Mouse (Mus musculus) layer of hippocampus, adult 9-10 months (tissue): ENCODE results near the gene Snrpg.
A peak's percentile ranks its signal among the peaks of the same experiment; 100 is the strongest.
"Not testable (repeated sequence)": the region's sequence is repeated elsewhere in the genome, so short reads cannot be mapped to it uniquely, and the experiment has no call there.

Source experiments
- DNase-seq: peaks from one replicate; pipeline ENCODE4 v3.0.0; 2022; ENCODE audit warnings: low spot score

The Snrpg gene

DNA sequence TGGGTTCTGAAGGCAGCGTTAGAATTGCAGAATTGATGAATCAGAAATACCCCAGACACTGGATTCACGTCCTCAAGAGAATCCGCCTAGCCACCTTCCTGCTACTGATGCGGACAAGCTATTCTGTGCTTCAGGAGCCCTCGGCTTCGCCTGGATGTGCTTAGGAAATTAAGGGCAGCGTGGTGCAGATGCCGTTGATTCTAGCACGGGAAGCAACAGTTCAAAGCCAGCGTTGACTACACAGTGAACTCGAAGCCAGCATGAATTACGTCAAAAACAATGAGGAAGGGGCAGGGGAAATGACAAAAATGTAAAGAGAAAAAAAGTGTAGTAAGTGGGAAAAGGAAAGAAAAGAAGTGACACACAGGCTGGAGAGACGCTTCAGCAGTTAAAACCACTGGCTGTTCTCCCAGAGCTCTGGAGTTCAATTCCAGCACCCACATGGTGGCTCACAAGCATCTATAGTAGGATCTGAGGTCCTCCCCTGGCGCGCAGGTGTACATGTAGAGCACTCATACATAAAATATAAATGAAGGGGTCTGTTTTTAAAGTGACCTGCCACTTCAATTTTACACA lies at the start of gene Snrpg:
Gene Snrpg (plus strand): TSS at position 541 of the 576 bp plus-strand sequence.
- DNase-seq: no peak

DNA sequence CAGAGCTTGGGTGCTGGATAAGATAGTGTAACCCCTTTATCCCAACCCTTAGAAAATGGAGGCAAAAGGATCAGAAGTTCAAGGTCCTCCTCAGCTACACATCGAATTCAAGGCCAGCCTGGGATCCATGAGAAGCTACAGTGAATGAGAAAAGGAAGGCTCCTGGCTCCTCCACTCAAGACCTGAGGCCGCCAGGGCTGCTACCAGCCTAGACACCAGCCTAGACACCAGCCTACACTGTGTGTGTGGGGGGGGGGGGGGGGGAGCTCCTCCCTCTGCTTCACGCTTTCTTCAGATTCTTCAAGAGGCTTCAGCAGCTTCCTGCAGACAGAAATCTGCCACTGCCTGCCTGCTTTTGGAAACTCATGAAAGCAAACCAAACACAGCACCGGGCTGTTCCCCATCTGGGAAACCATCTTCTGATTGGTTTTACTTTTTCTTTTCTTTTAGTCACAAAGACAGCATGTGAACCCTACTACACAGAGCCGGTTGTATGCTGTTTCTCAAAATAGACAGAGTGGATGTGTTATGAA lies 49.0 kb upstream of the Snrpg start:
- DNase-seq: no peak

DNA sequence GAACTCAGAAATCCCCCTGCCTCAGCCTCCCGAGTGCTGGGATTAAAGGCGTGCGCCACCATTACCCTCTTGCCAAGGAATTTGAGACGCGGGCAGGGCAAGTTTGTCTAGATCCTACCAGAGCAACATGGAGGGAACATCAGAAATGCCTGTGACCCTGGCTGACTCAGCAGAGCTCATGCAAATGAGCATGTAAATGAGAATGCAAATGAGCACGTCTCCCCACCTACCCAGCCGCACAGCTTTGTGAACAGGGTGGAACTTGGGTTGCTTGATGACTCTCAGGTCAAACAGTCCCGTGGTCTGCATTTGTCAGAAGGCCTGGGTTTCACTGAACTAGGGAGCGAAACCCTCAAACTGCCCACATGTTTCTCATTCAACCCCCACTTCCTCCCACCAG lies 48.1 kb upstream of the Snrpg start:
- no peak for DNase-seq

DNA sequence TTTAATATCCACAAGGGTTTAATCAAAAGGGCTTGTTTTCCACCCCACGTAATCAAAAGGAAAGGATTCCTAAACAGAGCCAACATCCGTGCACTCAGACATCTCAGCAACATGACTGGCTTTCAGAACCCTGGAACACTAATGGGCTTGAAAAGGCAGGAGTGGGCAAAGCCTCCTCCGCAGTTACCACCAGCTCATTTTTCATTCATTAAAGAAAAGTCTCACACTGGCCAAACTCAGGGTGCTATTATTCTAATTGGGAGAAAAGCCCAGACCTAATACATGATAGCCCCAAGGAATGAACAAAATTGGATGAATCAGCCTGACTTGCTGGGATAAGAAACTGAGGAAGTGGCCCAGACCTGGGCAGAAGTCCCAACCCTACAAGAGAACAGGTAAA lies 46.7 kb upstream of the Snrpg start:
- DNase-seq: no peak

DNA sequence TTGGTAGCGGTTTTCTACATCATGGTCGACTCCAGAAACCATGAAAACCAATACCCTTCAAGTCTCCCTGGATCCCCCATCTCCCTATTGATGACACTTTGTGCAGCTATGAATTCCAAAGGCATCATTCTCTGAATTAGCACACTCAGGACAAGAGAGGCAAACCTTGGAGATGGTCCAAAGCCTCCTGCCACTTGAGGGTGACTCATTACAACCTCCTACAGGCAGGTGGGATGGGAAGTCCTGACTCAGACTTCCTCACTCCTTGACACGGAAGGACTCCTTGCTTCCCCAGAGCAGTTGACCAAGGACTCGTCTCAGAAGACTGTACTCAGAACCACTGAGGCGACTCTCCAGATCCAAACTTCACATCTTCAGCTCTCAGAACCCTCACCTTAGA lies 45.5 kb upstream of the Snrpg start:
- DNase-seq: no peak

DNA sequence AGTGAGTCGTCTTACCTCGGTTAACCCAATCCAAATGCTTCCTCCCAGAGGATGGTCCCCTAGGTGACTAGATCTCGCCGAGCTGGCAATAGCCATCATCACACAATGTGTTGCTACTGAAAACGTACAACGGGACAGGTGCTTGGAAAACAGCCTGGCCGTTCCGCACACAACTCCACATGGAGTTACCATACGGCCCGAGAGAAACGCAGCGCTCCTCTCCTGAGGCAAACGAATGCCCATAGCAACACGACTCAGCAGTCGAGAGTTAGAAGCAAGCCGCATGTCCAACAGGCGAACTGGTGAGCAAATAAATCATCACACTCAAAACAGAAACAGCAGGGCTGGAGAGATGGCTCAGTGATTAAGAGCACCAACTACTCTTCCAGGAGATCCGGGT lies 44.2 kb upstream of the Snrpg start:
- peak; percentile 31 for DNase-seq

DNA sequence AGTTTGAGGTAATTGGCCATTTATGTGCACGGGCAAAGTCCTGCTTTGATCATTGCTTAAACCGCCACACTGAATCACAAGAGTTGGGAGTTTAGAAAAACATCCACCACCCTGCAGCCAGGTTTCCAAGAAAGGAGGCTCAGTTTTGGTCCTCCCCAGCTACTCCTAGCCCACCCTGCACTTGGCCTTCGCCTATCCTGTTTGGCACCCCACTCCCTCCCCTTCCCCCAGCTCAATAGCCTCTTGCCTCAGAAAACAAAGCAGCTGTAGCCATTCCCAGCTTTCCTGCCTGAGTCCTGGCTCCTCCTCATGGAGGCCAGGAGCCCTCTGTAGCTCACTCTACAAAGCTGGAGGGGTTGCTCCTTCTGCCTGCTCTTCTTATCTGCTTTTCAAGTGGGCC lies 42.7 kb upstream of the Snrpg start:
- DNase-seq: no peak

DNA sequence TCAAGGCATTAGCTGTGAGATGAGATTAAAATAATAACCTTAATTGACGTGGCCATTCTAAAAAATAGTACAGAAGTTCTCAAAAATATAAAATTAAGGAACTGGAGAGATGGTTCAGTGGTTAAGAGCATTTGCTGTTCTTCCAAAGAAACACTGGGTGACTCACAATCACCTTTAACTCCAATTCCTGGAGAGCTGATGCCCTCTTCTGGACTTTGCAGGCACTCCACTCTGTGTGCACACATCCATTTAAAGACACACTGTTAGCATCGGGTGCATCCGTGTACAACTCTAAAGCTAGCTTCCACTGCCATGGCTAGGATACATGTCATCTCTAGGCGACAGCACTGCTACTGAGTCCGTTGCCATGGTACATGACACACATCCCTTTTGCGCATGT lies 41.2 kb upstream of the Snrpg start:
- no peak for DNase-seq

DNA sequence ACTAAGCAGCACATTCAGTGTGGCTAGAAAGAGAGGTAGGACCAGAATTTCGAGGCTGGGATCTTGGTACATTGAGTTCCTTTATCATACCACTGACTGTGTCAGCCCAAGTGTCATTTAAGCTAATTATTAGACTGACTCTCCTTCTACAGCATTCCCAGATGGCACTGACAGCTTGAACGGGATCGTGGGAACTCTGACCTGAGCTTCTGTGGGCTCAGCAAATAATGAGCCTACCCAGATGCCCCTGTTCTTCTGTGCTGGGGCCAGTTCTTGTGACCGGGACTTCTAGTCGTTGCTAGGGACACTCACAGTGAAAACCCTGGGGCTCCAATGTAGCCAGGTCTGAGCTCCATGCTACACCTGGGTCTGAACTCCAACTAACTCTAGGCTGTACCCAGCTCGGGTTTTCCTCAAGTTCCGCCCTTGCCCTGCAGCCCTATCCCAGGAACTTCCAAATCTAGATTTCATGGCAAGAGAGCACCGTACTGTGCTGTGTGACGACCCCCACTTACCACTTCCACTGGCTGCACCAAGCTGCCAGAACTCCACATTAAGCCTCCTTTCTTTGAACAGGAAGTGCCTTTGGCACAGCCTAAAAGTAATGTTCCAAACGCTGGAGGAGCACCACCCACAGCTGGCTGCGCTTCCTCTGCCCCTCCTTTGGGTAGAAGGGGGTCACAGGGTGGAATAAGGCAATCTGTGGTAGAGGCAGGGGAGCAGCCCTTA lies 35.8 kb upstream of the Snrpg start:
- DNase-seq: no peak

DNA sequence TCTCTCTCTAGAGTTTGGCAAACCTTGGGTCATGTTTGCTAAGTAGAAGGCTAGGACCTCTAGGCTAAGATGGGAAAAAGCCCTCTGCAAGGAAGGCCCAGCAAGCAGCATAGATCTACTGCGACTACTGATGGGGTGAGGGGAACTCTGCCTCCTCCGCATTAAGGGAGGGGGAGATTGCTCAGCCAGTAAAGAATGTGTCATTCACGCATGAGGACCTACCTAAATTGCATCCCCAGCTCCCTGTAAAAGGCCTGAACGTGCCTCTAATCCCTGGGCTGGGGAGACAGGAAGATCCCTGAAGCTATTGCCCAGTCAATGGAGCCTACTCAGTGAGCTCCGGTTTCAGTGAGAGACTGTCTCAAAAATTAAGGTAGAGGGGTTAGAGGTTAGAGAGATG lies 35.2 kb upstream of the Snrpg start:
- no peak for DNase-seq

DNA sequence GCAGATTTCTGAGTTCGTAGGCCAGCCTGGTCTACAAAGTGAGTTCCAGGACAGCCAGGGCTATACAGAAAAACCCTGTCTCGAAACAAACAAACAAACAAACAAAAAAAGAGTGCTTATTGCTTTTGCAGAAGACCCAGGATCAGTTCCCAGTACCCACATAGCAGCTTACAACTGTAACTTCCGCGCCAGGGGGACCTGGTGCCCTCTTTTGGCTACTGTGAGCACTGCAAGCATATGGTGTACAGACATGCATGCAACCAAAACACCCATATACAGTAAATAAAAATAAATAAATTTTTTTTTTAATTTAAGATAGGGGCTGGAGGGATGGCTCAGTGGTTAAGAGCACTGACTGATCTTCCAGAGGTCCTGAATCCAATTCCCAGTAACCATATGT lies 34.8 kb upstream of the Snrpg start:
- not testable (repeated sequence) for DNase-seq

DNA sequence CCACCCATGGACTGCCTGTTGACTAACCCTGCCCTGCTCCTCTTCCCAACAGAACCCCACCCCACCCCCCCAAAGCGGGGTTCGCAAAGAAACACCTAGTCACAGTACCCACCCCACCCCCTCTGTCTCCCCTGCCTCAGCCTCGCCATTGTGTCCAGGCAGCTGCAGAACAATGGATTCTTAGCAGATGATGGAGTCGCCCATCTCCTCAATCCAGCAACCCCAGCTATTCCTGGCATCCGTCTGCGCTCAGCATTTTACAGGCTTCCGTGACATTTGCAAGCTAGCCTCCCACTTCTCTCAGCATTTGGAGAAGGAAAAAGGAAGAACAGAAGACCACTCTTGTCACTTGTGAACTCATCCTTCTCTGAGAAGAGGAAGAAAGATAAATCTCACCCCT lies 27.4 kb upstream of the Snrpg start:
- DNase-seq: no peak

DNA sequence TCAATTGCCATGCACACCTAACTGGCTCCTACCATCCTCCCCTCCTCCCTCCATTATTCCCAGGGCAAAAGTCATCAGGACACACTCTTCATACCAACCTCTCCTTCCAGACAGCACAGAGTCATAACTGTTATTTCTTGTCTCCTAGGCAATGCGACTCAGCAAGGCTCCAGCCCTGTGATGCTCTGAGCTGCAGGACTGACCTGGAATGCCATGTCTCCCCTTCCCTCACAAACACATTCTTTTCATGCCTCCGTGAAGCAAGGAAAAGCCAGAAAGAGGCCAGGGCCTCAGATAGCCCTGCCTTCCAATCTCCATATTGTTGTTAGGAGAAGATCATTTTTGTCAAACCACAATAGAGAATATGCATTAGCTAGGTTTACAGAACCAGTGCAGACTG lies 25.0 kb upstream of the Snrpg start:
- DNase-seq: no peak

DNA sequence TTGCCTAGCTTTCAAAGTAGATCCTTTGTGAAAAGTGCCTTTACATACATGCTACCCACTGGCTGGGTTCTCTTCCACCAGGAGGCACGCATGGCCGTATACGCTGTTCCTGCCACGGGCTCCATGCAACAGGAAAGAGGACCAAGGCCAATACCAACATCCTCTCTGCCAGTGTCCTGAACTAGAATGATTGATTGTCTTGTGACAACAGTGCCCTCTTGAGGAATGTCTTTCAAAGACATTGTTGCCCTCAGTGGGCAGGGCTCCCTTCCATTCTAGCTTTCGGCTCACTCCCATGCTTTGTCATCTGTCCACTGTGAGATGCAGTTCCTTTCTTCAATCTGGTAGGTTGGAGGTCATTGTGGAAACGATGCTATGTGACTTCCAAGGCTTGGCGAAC lies 21.8 kb upstream of the Snrpg start:
- peak; percentile 56 for DNase-seq

DNA sequence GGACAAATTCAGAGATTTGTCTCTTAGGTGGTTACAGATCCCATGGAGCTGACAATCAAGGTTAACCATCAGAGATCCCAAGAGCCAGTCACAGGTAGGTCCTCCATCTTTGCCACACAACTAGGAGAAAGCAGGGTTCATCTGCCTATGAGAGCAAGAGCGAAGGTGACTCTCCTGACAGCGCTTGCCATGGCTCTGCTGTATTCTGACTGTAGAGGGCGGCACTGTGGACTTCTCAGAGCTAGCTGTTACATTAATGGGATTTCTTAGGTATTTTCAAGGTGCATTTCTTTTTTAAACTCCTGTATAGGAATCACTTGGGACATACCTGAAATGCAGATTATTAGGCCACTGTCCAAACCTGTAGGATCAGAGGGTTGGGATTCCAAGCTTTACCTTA lies 16.2 kb upstream of the Snrpg start:
- no peak for DNase-seq

DNA sequence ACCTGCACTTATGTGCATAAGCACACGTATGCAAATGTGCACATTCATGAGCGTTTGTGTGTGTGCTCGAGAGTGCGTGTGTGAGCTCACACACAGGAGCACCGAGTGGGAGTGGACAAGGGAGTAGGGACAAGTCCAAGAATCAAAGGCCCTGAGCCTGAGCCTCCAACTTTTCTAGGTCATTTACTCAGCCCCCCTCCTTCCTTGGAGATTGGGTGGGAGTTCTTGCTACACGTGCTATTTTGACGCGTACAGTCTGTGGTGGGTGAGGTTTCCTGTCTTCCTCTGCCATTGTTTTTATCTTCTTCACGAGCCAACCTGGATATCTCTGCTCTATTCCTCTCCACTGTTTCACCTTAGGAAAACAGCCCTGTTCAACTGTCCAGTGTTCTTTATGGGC lies 14.1 kb upstream of the Snrpg start:
- DNase-seq: no peak

DNA sequence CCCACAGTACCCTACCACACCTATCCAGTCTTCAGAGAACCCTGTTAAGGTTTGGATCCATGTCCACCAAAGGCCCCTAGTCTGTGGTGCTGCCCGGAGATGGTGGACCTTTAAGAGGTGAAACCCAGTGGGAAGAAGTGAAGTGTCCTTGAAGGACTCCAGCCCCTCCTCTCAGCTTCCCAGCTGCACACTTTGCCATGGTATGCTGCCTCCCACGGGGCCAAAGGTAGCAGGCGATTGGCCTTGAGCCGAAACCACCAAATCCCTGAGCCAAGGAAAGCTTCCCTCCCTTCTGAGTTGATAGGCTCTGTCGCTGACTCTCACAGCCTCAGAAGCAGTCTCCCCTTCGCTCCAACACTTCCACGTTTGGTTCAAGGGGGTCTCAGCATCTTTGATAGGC lies 10.4 kb upstream of the Snrpg start:
- no peak for DNase-seq

DNA sequence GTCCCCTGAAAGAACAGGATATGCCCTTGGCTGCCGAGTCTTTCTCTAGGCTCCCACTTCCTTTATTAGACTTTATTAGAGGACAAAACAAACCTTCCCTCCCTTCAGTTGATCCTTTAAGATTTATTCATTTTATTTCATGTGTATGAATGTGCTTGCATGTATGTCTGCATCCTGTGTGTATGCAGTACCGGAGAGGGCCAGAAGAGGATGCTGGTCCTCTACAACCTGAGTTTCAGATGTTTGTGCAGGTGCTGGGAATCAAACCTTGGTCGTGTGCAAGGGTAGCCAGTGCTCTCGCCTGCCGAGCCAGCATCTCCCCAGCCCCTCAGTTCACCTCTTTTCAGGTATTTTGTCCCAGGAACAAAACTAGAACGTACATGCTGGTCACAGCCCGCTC lies 9.7 kb upstream of the Snrpg start:
- no peak for DNase-seq

DNA sequence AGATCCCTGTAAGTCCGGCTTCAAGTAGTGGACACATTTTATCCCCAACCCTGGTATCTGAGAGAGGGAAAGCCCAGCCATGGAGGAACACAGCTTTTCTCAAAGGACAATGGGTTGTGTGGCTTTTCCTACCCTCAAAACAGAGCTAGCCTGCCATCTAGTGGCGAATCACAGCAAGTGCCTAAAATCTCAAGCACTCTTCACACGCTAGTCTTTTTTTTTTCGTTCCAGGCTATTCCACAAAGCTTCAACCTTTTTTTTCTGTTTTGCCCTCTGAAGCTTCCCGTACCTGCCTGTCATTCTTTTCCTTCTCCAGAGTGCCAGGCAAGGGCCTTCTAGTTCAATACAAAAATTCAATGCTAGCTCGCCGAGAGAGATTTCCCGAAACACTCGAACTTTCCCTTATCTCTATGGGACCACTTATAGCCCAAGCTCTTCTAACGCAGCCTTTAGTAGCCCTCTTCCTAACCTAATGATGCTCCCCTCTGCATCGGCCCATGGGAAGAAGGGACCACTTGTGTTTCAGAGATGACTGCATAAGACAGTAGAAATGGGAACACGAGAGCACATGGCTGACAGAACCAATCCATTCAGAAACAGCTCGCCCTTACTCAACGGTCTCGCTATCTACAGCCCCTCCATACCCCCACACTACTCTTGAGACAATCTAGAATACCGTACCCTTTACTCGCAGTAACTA lies 6.5 kb upstream of the Snrpg start:
- peak; percentile 71 for DNase-seq

DNA sequence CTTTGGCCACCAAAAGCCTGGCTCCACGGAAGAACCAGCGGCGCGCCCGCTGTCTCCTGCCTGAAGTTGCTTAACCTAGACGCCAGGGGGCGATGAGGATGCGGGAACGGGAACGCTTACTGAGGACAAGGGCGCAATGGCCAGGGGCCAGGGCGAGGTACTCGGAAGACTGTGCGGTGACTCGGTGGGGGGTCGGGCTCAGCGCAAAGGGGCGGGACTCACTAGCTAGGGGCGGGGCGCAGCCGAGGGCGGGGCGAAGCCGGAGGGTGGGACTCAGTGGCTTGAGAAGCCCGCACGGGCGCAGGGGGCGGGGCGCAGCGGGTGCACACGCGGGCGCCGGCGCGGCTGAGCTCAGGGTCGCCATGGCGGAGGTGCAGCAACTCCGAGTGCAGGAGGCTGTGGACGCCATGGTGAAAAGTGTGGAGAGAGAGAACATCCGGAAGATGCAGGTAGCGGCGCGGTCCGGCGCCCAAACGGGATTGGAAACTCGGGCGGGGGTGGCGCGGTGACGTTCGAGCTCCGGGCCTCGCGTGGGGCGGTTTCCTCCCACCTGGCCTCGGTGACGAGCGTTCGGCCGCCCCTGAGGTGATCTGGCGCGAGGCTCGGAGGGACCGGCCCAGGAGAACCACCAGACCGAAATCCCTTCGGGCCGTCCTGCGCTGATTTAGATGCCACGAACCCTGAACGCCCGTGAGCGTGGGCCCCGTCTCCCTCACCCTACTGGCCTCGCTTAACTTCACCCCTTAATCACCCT lies 5.6 kb upstream of the Snrpg start, which contains the start of gene Fam136a:
Gene Fam136a (plus strand): TSS at position 276 of the 754 bp plus-strand sequence.
- peak; percentile 71 for DNase-seq

DNA sequence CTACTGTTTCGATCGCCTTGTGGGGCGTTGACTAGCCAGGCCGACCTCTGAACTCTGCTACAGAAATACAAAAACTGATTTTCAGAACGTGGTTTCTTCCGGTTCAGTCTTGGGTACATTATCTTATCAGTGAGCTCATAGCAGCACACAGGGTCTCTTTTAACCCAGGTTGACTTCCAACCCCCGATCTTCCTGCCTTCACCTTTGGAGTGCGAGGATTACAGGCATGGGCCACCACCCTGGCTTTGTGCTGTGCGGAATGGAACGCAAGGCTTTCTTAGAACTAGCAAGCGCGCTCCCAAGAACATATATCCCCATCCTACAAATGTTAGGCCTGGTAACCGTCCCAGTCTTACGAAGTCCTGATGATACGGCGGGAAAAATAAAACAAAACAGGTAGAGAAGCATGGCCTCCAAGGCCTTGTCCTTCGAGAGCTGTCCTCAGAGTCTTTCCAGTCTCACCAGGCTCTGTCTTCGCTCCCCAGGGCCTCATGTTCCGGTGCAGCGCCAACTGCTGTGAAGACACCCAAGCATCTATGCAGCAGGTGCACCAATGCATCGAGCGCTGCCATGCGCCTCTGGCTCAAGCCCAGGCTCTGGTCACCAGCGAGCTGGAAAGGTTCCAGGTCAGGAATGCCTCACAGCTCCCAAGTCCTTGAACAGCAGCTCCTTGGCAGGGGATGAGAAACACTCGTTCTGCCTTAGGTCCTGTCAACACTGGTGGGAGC lies 4.8 kb upstream of the Snrpg start:
- DNase-seq: no peak

DNA sequence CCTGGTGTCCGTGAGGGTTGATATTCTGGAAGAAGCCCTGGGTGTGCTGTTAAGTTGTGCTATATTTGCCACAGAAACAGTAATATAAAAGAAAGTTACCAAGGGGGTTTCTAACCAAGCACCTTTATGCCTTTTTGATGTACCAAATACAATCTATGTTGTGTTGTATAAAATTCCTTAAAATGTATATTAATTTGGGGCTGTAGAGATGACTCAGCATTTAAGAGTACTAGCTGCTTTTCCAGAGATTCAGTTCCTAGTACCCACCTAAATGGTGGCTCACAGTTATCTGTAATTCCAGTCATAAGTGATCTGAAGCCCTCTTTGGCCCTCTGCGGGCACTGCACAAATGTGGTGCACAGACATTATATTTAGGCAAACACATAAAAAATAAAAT lies 4.3 kb upstream of the Snrpg start:
- DNase-seq: no peak
